Mouse (Mus musculus) G1E-ER4 (cell line): ENCODE results near the gene Abca7. TPM values are rescaled to one million over a fixed set of nuclear protein-coding genes. Genes with fewer than 3 reads are reported as not detected.

ENCODE experiments used
- GATA1 ChIP-seq: IDR thresholded peaks from one replicate; pipeline ENCODE4 v1.8.0; 2012; ENCODE audit warnings: low read length, inconsistent platforms
- polyA plus RNA-seq: library from polyadenylated mRNA; stranded (reverse); fragments of >175 nt; gene quantifications from 2 replicates; pipeline ENCODE4 v1.2.3, GENCODE M21; 2012

Gene Abca7
- polyA plus RNA-seq, 1 experiment: 25.3 TPM

DNA sequence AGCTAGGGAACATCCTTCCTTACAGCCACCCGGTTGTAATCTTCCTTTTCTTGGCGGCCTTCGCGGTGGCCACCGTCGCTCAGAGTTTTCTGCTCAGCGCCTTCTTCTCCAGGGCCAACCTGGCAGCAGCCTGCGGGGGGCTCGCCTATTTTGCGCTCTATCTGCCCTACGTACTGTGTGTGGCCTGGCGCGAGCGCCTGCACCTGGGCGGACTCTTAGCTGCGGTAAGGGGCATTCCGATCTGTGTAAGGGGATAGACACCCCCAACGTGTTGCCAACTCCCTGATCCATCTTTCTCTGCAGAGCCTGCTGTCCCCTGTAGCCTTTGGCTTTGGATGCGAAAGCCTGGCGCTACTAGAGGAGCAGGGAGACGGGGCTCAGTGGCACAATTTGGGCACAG lies 6.5 kb downstream of the Abca7 start:
- TF ChIP-seq GATA1: no peak

- no peak for TF ChIP-seq GATA1
Measured at GRCm38 (mm10) chr10:80003374-80004232, 7.3 kb downstream of the Abca7 start.

- TF ChIP-seq GATA1: no peak
Measured at GRCm38 (mm10) chr10:80004233-80004705, 8.0 kb downstream of the Abca7 start.

GRCm38 (mm10) chr10:80011740-80012139 lies 15.4 kb downstream of the Abca7 start:
- TF ChIP-seq GATA1: no peak

GRCm38 (mm10) chr10:80013609-80014008 lies 17.3 kb downstream of the Abca7 start:
- TF ChIP-seq GATA1: no peak

GRCm38 (mm10) chr10:80014484-80015290 lies 18.4 kb downstream of the Abca7 start:
- no peak for TF ChIP-seq GATA1

- no peak for TF ChIP-seq GATA1
Measured at GRCm38 (mm10) chr10:80015583-80015982, 19.3 kb downstream of the Abca7 start.

- no peak for TF ChIP-seq GATA1
Measured at GRCm38 (mm10) chr10:80016511-80016910, 20.2 kb downstream of the Abca7 start, which contains the start of gene Arhgap45. Gene Arhgap45, plus strand, starts transcription at chr10:80016653.

- TF ChIP-seq GATA1: no peak
Measured at GRCm38 (mm10) chr10:80016931-80017330, 20.6 kb downstream of the Abca7 start.

DNA sequence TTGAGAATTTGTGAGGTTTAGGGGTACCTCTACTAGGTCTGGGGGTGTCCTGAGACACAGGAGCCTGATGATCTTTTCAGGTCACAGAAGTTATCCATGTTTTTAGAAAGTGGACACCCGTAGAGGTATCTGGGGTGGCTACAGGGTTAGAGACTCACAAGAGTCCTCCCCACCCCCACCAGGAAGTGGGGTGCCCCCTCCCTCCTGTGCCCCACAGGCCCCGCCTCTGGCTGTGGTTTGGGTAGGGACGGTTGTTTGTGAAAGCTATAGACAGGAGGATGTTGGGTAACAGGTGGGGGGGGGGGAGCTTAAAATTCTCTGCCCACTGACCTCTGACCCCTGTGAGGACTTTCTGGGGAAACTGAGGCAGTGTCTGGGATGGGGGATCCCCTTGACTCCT lies 21.1 kb downstream of the Abca7 start:
- TF ChIP-seq GATA1: no peak

DNA sequence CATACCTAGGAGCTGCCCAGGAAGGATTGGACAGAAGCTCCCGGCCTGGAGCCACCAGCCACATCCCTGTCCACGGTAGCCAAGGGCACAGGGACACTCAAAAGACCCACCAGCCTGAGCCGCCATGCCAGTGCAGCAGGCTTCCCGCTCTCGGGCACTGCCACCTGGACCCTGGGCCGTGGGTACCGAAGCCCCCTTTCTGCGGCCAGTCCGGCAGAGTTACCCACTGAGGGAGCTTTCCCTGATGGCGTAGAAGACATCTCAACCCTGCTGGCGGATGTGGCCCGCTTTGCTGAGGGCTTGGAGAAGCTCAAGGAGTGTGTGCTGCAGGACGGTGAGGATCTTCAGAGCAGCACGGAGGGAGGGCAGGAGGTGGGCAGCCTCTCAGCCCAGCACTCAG lies 21.5 kb downstream of the Abca7 start:
- TF ChIP-seq GATA1: no peak

GRCm38 (mm10) chr10:80018739-80019297 lies 22.5 kb downstream of the Abca7 start:
- no peak for TF ChIP-seq GATA1

GRCm38 (mm10) chr10:80019471-80020131 lies 23.3 kb downstream of the Abca7 start:
- TF ChIP-seq GATA1: no peak

GRCm38 (mm10) chr10:80020191-80020590 lies 23.9 kb downstream of the Abca7 start:
- no peak for TF ChIP-seq GATA1

- TF ChIP-seq GATA1: no peak
Measured at GRCm38 (mm10) chr10:80020603-80021319, 24.5 kb downstream of the Abca7 start.
